Mouse (Mus musculus) common myeloid progenitor, adult 5-6 weeks (primary cell): ENCODE measurements around the gene Gm44805. TPM values are rescaled to one million over a fixed set of nuclear protein-coding genes. Genes with fewer than 3 reads are reported as not detected.
A peak's percentile ranks its signal among the peaks of the same experiment; 100 is the strongest.

Source experiments
- ATAC-seq: replicated peaks from 2 replicates; pipeline ENCODE4 v1.8.0; 2016; ENCODE audit warnings: low read depth, mild to moderate bottlenecking, moderate TSS enrichment, inconsistent platforms; ENCODE audit not compliant: poor library complexity, severe bottlenecking
- total RNA-seq: library from RNA; stranded (forward); fragments of 200-1000, 187-1606 nt; gene quantifications from 2 replicates; pipeline ENCODE4 v1.2.3, GENCODE M21; 2017

Gene Gm44805
- total RNA-seq, 1 experiment from 2014 or later = not detected

DNA sequence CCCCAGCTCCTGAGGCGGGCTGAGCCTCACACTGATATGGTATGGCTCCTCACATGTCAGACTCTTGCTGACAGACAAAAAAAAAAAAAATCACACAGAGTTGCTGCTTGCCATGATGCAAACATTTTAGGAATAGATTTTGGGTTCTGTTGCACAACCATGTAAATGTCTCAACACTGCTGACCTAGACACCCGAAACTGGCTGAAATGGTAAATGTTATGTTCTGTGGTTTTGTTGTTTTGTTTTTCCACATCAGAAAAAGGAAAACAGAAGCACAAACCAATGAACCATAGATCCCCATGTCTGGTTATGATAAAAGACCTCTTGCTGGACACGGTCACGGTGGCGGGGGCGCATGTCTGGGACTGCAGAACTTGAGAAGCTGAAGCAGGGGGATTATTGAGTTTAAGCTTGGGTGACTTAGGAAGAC is 2.6 kb upstream of the Gm44805 start:
- peak; percentile 61 for ATAC-seq

DNA sequence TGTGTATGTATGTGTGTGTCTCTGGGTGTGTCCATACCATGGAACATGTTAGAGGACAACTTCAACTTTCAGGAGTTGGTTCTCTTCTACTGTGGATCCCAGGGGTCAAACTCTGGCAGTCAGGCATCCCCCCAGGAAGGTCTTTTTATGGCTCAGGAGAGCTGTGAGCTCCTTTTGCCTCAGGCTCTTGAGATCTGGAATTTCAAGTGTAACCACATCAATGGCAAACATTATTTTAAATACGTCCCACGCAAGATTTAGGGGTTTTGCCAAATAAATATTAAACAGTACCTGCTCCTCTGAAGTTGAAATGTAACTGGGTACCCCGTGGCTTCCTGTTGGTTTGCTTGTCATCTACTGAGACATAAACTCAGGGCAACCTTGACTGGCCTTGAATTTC is 1.8 kb upstream of the Gm44805 start:
- ATAC-seq = no peak

DNA sequence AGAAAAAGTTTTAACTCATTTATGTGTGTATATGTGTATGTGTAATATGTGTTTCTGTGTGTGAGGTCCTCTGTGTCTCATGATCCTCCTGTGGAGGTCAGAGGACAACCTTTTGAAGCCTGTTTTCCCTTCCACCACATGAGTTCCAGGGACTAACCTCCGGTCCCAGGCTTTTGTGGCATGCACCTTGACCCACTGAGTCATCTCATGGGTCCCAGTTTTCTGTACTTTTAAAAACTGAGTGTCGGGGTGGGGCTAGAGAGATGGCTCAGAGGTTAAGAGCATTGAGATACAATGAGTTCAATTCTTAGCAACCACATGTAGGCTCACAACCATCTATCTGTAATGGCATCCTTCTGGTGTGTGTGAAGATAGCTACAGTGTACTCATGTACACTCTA is 521 bp downstream of the Gm44805 start:
- no peak for ATAC-seq

DNA sequence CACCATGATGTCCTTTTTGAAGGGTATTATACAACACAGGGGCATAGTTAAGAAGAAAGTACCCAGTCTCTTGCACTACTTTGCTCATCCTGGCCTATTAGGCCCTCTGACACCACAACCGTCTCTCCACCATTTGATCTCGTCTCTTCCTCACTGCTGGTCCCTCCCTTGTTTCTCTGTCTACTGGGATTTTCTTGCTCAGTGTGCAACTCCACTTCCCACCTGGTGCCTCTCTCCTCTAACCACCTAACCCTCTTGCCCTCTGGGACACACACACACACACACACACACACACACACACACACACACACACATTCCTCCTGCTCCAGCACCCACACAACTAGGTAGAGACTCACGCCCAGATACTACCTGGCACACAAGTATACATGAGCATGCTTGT is 2.3 kb downstream of the Gm44805 start:
- ATAC-seq = no peak

DNA sequence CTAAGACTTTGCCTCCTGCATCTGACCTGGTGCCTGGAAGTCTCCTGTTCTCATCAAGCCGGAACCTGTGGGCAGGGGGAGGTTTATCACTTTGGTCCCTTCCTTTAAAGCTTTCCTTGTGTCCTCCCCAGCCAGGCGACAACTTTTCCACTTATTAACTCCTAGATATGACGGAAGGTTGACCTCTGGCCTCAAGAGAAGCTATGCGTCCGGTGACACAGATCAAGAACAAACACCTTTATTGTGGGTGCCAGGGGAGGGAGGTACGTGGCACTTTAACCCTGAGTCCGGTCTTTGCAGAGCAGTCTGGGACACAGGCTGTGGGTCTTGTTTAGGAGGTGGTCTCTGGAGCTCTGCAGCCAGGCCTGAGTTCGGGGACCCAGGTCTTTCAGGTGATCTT is 3.4 kb downstream of the Gm44805 start, which contains the start of gene Apoc2:
Apoc2 (minus strand) TSS at position 70 of the 400 bp plus-strand sequence.
- ATAC-seq = no peak

DNA sequence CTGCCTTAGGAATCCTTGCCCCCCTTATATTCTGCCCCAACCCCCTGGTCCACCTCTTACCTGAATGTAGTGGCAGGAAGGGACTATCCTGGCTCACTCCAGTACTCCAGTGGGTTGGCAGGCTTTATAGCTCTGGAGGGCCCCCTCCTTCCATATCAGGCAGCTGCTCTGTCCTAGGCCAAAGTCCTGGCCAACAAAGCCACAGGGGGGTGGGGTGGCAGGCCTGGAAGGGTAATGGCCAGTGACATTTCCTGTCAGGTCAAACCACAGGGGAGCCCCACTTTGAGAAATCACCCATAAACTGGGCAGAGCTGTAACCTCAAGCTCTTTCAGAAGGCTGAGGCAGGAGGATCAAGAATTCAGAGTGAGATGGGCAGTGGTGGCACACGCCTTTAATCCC is 4.6 kb downstream of the Gm44805 start:
- ATAC-seq = no peak

DNA sequence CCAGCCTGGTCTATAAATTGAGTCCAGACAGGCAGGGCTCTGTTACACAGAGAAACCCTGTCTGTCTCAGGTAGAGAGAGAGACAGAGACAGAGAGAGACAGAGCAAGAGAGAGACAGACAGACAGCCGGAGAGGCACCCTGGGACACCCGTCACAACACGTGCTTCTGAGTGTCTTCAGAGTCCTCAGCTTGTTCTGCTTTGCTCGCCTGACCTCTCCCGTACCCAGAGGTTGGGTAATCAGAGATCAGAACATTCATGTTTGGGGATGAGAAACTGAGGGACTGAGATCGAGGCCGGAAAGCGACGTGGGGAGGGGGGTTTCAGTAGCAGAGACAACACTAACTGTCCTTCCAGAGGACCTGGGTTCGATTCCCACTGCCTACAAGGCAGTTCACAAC is 5.4 kb downstream of the Gm44805 start:
- no peak for ATAC-seq

DNA sequence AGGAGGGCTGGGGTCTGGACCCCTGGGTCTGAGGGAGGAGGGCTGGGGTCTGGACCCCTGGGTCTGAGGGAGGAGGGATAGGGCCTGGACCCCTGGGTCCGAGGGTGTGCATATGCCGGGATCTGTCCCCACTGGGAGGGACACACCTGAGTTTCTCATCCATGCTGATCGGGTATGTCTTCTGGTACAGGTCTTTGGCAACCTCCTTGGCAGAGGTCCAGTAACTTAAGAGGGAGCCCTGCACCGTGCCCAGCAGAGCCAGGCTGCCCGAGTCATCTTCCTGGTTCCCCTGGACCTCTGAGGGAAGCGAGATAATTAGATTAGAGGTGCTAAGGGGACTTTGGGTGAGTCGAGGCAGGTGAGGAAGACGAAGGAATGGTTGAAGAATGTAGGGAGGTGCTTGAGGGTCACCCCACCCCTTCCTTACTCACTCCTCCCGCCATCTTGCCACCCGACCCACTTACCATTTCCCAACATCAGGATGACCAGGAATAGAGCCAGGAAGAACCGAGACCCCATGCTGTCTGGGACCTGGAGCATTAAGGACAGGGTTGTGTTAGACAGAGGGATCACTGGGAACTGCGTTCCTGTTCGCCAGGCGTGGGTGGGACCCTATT is 8.0 kb downstream of the Gm44805 start:
- ATAC-seq = no peak

DNA sequence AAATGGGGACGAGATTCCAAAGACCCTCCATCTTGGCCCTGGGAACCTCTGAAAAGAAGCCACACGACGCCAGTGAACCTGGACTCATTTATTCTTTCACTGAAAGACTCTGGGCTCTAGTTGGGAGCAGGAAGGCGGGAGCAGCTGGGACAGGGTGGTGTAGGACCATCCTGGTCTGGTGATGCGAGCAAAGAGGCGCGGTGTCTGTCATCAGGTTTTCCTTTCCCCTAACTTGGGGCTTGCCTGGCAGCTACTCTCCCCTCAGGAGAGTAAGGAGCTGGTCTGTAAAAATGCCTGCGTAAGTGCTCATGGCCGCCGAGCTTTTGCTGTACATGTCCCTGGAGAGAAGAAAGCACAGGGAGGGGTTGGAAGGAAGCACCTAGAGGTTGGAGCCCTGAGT is 9.7 kb downstream of the Gm44805 start:
- no peak for ATAC-seq

DNA sequence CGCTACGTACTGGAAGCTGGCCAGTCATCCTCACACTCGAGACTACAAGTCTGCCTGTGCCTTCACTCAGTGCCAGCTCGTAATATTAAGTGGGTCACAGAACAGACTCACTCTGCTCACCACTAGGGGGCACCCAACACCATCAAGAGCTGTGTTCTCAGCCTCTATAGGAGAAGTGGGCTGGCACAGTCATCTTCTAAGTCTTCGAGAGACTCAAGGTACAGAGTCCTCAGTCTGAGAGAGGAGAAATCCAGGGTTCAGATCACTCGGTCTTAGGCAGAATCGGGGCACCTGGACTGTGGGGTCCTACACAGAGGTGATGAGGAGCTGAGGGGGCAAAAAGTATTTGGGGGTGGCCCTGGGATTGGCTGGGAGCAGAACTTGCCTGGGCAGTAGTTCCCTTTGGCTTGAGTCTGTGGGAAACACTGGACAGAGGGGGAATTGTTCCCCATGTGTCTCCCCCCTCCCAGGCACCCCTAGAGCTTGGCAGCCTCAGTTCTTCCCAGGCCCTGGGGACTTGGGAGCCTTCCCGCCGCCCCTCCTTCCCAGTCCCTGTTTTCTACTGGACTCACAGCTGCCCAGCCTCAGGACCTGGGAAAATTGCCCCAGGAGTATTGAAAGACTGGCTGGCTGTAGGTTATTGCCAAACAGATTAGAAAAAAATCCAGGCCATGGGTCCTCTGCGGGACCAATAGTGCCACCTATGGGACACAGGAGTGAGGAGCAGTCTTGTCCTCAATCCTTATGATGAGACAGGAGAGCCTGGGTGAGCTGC is 12.1 kb downstream of the Gm44805 start:
- peak; percentile 68 for ATAC-seq

DNA sequence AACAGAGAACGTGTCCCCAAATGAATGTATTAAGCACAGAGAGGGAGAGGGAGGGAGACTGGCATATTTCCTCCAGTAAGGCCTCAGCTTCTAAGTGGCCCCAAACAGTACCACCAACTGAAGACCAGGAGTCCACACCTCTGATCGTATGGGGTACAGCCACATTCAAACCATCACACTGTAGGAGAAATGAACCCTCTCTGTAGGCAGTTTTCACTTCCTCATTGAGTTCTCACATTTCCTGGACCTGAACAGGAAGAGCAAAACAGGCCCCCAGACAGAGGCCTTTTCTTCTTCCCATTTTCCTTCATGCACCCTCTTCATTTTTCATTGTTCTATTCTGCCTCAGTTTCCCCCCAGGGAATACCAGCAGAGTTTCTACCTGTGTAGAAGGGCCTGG is 13.8 kb downstream of the Gm44805 start:
- ATAC-seq = no peak

DNA sequence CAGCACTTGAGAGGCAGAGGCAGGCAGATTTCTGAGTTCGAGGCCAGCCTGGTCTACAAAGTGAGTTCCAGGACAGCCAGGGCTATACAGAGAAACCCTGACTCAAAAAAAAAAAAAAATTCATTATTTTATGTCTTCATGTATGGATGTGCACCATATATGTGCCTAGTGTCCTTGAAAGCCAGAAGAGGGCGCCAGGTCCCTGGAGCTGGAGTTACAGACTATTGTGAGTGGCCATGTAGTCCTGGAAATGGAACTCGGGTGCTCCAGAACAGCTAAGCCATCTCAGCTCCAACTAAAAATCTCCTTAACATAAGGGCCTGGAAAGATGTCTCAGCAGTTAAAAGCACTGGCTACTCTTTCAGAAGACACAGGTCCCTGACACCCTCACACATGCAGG is 14.5 kb downstream of the Gm44805 start:
- ATAC-seq = no peak

DNA sequence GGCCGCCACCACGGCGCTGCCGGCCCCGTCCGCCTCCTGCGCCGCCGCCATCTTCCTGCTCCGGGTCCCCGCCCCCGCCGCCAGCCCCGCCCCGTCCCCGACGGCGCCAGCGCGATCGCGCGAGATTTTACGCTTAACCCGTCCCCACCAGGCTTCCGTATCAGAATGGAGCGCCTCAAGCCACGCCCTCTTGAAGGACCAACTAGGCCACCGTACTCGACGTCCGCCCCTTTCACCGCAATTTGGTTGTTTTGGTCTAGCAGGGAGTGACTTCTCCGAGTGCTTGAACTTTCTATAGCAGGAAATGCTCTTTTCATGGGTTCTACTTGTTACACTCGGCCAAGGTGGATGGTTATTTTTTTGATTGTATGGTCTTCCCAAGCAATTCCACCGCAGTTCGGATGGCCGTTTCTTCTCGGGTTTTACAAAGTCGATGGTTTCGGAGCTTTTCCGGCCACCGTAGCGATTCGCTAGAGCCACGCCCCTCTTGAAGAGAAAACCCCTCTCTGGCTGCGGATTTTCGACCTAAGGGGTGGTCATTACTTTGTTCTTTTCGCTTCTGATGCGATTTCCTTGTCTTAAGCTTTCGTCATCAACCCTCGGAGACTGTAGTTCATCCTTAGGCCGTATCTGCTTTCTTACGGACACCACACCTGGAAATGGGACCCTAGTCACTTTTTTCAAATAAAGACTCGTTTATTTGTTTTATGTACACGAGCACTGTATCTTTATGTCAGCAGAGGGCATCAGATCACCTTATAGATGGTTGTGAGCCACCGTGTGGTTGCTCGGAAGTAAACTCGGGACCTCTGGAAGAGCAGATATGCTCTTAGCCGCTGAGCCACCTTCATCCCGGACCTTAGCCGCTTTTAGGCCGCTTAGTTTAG is 16.0 kb downstream of the Gm44805 start, which contains the start of gene Clptm1:
Clptm1 (minus strand) TSS at position 79 of the 887 bp plus-strand sequence.
- ATAC-seq = peak; percentile 71

DNA sequence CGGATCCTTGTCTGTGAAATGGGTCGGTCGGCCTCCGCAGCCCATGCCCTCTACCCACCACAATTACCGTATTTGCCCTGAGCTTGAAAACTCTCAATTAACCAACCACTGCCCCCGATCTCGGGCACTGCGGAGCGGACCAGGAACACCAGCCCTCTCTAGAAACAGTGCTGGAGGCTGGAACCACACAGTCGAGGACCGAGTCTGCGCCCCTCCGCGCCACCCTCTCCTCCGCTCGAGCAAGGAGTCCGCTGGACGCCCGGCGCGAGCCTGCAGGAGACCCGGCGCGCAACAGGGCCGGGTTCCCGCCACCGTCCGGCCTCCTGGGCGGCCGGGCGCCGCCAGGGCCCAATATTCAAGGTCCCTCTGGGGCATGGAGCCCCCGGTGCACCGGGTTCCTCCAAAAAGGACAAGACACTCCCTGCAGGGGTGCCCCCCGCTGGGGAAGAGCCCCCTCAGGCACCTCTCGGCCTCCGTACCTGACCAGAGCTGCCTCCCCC is 16.7 kb downstream of the Gm44805 start:
- peak; percentile 1; the same call in 1 of the 2 replicates for ATAC-seq

DNA sequence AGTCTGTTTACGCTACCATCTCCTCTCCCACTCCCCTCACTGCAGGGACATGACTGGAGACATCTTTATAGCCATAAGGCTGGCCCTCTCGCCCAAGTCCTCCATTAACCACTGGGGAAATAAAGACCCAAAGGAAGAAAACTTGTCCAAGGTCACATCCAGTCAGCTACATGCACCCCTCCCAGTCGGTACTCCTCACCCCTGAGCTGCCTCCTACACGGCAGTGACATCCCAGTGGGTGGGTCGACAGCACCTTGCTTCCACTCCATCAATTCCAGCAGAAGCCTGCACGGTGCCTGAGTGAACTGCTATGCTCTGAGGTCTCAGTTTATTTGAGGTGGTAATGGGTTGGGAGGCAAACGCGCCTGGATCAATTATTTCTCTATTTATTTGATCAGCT is 17.3 kb downstream of the Gm44805 start:
- ATAC-seq = no peak

DNA sequence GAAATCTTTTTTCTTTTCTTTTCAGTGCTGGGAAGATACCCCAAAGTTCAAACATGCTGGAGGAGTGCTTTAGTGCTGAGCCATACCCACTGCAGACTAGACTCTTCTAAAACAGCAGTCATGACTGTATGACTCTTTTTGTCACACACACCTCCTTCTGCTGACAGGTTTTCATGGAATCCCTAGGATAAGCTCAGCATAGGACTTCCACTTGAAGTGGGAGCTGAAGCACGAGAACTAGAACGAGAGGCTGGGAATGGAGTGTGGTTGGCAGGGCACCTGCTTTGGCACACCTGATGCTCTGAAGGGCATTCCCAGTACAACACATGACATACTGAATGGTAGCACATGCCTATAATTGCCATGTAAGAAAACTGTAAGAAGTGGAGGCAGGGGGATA is 28.6 kb downstream of the Gm44805 start:
- no peak for ATAC-seq

DNA sequence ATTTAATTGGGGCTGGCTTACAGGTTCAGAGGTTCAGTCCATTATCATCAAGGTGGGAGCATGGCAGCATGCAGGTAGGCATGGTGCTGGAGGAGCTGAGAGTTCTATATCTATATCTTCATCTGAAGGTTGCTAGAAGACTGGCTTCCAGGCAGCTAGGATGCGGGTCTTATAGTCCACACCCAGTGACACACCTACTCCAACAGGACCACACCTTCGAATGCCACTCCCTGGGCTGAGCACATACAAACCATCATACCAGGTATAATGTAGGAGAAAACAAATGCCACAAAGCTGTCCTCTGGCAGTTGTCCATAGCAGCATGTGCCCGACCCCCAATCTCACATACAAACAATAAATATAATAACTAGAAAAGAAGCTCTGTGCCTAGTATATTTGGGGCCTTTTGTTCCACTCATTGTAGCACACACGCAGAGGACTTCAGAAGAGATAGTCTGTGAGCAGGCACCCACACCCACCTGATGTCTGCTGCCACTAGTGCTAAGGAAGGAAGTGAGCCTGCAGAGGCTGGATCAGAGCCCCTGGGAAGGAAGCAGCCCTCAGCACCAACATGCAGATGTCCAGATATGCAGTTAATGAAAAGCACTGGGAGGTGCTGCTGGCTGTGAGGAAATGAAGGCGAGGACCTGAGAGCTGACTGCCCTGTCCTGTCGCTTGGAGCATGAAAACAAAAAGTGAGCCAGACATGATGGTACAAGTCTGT is 30.0 kb downstream of the Gm44805 start:
- peak; percentile 47; the same call in 1 of the 2 replicates for ATAC-seq

DNA sequence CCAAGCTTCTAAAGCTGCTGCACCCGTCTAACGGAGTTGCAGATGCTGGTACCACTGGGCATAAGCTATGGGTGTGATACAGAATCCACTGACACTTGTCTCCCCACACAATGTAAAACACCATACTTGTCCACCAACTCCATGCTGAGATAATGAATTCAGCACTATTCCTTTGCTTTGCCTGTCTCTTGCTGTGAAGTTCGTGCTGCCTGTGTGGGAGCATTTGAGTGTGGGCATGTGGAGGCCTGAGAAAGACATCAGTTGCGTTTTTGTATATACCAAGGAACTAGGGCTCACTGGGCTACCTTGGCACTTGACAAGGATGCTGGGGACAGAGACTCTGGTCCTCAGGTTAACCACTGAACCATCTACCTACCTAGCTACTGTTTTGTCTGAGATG is 40.0 kb downstream of the Gm44805 start:
- no peak for ATAC-seq

DNA sequence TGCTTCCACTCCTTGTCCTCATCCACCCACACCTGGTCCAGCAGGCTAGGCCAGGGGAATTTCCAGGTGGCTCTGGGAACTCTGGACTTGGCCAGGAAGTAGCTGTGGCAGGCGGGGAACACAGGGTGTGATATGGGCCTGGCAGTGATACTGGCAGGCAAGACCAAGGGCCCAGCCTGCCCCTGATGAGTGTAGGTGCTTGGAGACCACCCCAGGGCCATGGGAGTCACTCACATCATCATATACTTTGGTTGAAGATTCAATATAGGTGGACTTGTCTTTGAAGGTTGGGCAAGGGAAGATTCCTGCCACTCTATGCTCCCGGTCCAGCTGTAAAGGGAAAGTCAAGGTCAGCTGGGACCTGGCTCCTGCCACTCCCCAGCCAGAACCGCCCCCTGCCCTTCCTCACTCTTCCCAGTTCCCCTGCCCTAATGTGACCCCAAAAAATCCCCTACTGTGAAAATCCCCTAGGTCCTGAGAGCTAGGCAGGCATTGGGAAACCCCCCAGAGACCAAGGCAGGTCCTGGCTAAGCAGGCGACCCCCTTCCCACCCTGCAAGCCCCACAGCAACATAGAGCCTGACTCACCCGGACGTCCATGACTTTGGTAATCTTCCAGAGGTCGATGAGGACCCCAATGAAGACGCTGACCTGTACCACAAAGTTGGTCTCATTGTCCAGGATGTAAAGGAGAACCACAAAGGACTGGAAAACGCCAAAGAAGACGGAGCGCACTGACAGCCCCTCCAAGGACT is 46.0 kb downstream of the Gm44805 start:
- no peak for ATAC-seq
